Mouse (Mus musculus): Measurements from ENCODE around the gene Gramd1a. TPM values are rescaled to one million over a fixed set of nuclear protein-coding genes. Genes with fewer than 3 reads are reported as not detected.
A peak's percentile ranks its signal among the peaks of the same experiment; 100 is the strongest.

The Gramd1a gene
- total RNA-seq, 2 experiments from 2014 or later = 36.7 to 59.1 TPM

GRCm38 (mm10) chr7:31123697-31124096 is 32.0 kb downstream of the Gramd1a start:
- DNase-seq = no peak

DNA sequence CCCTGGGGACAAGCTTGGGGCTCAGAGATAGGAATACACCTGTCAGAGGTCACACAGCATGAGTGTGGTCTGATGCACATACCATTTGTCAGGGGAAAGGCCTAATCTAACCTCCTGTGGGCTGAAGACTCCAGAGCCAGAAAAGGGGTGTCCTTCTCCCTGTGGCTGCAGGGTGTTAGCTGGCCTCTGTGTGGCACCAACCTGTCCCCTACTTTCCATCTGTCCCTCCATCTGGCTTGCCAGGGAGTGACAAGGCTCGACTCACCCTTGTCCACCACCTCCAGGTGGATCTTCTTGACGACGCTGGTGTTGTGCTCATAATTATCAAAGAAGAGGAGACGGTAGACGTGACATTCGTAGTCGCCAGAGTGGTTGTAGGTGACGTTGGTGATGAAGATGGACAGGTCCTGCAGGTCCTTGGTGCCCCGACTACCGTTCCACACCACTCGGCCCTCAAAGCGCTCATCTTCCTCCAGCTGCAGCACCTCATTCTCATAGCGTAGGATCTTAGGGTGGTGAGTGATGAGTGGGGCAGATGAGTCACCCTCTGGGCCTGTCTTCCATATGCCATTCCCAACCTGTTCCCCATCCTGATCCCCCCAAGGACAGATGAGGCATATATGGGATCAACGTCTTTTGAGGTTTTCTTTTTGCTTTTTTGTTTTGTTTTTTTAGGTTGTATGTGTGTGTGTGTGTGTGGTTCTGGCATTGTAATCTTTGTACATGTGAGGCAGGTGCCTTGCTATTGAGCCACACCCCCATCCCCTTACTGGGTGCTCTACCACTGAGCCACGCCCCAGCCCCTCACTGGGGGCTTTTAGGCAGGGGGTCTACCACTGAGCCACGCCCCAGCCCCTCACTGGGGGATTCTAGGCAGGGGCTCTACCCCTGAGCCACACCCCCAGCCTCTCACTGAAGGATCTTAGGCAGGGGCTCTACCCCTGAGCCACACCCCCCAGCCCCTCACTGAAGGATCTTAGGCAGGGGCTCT is 32.8 kb downstream of the Gramd1a start:
- DNase-seq = no peak

DNA sequence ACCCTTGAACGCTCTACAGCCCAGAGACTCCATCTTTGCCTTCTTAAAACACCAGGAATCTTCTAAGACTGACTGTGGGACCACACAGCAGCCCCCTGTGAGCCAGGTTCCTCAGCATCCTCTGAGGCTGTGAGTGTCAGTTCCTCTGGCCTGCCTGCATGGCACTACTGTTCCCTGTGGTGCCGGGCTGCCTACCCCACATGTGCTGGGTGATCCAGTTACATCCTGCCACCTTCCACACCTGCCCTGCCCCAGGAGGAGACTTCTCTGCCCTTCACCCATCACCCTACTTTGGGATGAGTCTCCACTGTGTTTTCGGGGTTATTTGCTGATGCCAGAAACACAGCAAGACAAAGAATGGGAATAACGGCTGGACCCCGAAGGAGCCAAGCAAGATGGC is 36.1 kb downstream of the Gramd1a start:
- no peak for DNase-seq

DNA sequence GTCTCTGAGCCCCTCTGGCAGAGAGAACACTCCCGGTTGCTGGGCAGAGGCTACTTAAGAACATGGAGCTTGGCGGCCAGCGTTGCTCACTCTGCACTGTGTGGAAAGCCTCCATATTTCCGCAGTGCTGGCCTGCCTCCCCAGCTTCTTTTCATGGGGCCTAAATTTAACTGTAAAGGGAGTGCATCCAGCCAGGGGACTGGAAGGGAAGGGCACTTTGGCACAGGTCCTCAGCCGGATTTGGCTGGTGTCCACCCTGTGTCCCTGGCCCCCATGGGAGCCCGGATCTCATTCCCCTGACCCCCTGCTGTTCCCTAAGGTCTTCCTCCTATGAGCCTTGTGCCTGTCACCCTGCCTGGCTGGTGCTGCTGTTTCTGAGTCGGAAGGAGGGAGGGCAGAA is 37.2 kb downstream of the Gramd1a start:
- peak; percentile 37 to 52 for DNase-seq

GRCm38 (mm10) chr7:31117465-31117864 is 38.2 kb downstream of the Gramd1a start:
- DNase-seq = no peak

- DNase-seq = no peak
Observed at GRCm38 (mm10) chr7:31116721-31117145, 39.0 kb downstream of the Gramd1a start.

- DNase-seq = peak; percentile 72 to 83
Observed at GRCm38 (mm10) chr7:31115587-31116043, 40.1 kb downstream of the Gramd1a start.

- no peak for DNase-seq
Observed at GRCm38 (mm10) chr7:31115182-31115581, 40.5 kb downstream of the Gramd1a start, which contains the start of gene Hpn. Hpn (minus strand) TSS chr7:31115290.

DNA sequence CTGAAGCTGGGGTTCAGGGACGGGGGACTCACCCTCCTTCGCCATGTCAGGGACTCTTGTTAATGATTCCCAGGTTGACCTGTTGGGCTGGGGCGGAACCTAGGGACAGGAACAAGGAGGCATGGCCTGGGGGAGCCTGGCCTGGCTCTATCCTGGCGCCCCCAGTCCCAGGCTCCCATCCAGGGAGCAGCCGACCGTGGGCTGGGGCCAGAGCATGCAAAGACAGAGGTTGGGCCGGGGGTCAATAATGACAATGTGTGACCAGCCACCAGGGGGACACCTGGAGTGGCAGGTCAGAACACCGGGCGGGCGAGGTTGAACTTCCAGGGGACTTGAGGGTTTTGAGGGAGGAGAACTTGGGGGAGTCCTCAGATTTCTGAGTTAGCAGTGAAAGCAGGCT is 41.0 kb downstream of the Gramd1a start:
- no peak for DNase-seq

GRCm38 (mm10) chr7:31113800-31114199 is 41.9 kb downstream of the Gramd1a start:
- DNase-seq = no peak

DNA sequence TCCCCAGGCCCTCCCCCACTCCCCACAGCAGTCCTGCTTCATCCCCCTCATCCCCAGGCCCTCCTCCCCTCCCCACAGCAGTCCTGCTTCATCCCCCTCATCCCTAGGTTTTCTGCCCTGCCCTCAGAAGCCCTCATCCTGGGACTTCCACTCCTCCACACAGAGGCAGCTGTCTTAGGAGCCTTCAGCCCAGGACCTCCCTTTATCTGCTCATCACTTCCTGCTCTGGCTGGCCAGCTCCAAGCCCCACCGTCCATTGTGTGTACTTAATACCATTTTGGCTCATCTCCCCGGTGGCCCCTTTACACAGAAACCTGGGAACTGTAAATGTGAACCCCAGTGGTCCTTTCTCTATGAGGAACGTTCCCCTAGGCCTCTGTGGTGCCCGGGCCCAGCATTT is 43.7 kb downstream of the Gramd1a start:
- DNase-seq = no peak

DNA sequence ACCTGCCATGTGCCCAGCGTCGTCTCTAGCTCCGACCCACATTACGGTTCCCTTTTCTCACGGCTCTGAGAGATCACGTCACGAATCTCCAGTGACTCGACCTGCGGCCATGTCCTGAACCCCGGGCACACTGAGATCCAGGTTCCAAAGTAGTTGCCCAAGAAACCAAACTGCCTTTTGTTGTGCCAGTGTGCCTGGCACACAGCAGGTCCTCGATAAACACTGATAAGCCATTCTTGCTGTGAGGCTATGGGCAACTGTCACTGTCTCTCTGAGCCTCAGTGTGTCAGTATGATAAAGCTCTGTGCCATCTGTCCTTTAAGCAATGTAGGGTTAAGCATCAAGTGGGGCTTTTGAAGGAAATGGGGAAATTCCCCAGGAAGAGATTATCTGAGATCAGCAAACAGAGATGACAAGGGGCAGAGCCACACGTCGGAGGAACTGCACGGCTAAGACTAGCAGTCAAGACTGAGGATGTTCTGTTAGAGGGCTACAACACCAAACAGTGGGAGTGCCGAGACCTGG is 44.8 kb downstream of the Gramd1a start:
- no peak for DNase-seq

DNA sequence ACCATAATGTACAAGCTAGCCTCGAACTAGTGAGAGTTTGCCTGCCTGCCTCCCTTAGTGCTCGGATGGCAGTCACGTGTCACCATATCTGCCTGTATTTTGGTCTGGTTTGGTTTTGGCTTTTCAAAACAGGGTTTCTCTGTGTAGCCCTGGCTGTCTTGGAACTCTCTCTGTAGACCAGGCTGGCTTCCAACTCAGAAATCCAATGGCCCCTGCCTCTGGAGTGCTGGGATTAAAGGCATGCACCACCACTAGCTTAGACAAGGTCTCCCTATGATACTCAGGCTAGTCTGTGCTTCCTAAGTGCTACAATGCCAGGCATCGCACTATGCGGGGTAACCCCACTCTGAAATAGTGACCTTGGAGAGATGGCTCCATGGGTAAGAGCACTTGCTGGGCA is 45.9 kb downstream of the Gramd1a start:
- no peak for DNase-seq

DNA sequence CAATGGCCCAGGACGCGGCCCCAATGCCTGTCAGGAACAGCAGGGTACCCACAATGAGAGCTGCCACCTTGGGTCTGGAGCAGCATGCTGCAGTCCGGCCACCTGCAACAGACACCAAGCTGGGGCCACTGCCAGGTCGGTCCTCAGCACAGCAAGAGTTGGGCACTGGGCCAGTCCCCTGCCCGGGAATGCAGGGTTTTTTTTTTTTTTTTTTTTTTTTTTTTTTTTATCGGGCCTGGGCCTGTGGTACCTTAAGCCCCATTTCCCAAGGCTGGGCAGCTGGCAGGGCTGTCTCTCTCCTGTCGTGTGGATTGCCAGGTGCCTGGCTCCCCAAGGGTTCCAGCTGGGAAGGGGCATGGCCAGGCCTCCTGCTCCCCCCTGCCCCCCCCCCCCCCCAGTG is 46.6 kb downstream of the Gramd1a start:
- DNase-seq = peak; percentile 49 to 78

DNA sequence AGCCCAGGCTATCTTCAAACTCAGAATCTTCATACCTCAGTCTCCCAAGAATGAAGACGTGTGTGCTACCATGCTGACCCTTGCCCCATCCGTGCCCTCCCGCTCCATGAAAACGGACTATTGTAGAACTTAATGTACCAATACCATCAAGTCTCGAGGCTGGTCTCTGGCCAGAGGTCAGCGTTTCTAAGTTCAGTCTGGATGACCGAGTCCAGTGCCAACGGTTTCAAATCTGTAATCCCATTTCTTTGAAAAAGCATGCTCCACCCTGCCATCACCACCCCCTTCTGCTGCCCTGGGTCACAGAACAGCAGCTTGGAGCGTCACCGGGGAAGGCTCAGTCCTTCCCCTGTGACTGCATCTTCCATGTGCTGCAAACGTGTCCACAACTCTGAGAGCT is 47.9 kb downstream of the Gramd1a start:
- DNase-seq = no peak

GRCm38 (mm10) chr7:31106166-31106565 is 49.5 kb downstream of the Gramd1a start:
- DNase-seq = no peak

DNA sequence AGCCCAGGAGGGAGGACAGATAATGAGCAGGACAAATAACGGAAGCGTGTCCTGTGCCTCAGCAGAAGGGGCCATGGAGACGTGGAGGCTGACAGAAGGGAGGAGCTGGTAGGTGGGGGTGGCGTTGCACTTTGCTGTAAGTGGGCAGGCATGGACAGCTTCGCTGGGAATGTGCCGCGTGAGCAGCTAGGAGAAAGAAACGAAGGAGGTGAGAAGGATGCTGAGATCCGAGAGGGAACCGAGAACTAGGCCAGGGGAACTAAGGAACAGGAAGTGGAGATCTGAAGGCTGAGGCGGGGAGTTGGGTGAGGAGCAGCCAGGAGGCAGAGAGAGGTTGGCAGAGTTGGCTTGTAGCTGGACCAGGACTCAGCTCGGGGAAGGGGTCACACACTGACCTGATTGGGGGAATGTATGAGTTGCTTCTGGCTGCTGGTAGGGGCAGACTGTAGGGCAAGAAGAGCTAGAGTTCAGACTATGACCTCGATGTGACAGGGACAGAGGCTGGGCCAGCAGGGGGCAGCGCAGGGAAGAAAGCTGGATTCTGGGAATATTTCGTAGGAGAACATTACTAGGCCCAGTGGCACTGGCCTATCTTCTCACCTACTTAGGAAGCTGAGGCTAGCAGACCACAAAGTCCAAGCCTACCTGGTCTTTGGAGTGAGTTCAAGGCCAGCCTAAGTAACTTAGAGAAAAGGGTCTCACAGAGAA is 50.5 kb downstream of the Gramd1a start:
- peak; percentile 75 to 87 for DNase-seq

GRCm38 (mm10) chr7:31100786-31101185 is 54.9 kb downstream of the Gramd1a start:
- peak; percentile 70 to 79 for DNase-seq

GRCm38 (mm10) chr7:31099612-31099982 is 56.1 kb downstream of the Gramd1a start:
- no peak for DNase-seq

- DNase-seq = peak; percentile 76 to 79
Observed at GRCm38 (mm10) chr7:31098697-31099611, 56.7 kb downstream of the Gramd1a start.

DNA sequence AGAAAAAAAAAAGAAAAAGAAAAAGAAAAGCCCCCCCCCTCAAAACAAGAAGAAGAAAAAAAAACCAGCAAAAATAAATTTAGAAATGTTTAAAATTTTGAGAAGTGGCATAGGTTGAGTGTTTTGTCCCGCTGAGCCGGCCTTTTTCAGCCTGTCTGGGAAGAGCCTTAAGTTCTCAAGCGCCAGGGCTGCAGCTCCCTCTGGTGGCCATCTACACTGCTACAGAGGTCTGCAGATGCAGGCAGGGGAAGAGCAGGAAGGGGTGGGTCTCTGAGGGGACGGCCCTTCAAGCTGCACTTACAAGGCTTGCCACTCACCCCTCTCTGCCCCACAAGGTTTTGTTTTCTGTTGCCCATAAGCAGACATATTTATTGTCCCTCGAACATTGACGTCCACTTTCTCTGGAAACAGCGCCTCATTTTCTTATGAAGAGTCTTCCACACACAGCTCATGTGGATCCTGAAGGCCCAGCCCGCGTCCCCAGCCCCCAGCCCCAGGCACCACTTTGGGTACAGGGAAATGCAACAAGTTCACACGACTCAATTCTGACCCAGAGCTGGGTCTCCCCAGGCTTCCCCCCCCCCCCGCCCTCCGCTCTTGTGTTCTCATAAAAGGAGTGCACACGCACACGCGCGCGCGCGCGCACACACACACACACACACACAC is 58.0 kb downstream of the Gramd1a start:
- DNase-seq = peak; percentile 92 to 94
